Mouse (Mus musculus): ENCODE data around the gene Carm1. TPM values are rescaled to one million over a fixed set of nuclear protein-coding genes. Genes with fewer than 3 reads are reported as not detected.
A peak's percentile ranks its signal among the peaks of the same experiment; 100 is the strongest.

Carm1 gene
- polyA plus RNA-seq, 1 experiment from 2014 or later: 53.2 TPM

DNA sequence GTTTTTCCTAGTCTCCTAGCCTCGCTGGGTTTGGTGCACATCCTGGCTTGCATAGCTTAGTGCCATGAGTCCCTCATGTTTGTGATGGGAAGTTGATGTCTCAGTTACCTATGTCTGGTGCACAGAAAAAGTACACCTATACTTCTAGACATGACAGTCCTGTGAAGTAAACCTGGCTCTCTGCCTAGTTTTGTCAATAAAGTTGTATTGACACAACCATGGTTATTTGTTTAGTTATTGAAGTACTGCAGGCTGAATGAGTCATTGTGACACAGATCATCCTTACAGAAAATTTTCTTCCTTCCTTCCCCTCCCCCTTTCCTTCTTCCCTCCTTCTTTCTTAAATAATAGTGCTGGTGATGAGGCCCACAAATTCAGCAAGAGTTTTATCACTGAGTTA is 17.7 kb downstream of the Carm1 start:
- 88% methylated on average over 1 of the region's 1 CpGs for WGBS
- peaks cover 26% of the 10 kb centered on the region for H3K36me3 ChIP-seq
- no peaks in the 10 kb centered on the region for H3K9me3 ChIP-seq
- no peak overlapping the region for H3K27ac ChIP-seq
- no peak for ATAC-seq (ENCODE audit: insufficient number of reproducible peaks, low FRiP score, low TSS enrichment, low read depth)
- no peaks in the 10 kb centered on the region for H3K27me3 ChIP-seq
- H3K4me2 ChIP-seq: no peak overlapping the region
- no peak overlapping the region for H3K9ac ChIP-seq
- H3K4me3 ChIP-seq: no peak overlapping the region
- no peaks in the 10 kb centered on the region for H3K4me1 ChIP-seq

DNA sequence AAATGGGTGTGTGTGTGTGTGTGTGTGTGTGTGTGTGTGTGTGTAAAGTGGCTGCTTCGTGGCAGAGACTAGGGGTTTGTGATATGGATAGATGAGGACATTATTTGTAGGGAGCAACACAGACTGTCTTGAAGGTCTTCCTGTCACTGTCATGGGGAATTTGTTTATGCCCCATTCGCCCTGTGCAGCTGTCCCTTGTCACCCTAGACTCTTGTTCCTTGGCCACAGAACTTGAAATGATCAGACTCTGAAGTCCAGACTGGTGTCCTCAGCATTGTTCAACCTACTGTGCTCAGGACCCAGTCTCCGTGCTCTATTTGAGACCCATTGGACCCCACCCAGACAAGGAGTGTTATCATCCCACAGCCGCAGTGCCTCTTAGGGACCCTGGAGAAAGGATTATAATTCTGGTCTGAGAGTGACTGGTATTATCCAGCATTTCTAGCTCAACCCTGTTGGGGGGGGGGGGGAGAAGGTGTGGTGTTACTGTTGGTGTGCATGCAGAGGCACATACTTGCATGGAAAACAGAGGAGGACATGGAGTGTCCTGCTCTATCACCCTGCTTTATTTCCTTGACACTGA is 18.4 kb downstream of the Carm1 start:
- WGBS: 72% methylated on average over 4 of the region's 4 CpGs
- no peak for ATAC-seq (ENCODE audit: insufficient number of reproducible peaks, low FRiP score, low TSS enrichment, low read depth)
- Histone ChIP-seq H3K36me3 (peaks cover 33% of the 10 kb centered on the region), H3K9me3 (no peaks in the 10 kb centered on the region), H3K4me3 (no peak overlapping the region), H3K27me3 (no peaks in the 10 kb centered on the region), H3K4me1 (no peaks in the 10 kb centered on the region), H3K9ac (no peak overlapping the region), H3K4me2 (no peak overlapping the region), H3K27ac (no peak overlapping the region)

DNA sequence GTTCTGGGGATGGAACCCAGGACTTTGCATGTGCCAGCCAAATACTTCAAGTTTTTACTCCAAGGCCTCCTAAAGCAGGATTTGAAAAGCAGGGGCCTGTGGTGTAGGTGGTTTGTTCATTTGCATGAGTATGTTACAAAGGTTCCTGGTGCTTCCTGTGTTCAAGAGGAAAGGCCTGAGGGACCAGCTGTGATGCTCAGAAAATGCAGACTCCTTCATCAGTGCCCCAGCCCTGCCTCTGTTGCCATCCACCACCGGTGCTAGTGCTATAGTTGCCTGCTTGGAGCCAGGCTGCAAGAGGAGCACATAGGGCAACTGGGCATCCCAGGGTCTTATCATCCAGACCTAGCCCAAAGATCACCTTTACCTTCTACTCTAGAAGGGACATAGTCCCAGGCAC is 19.8 kb downstream of the Carm1 start:
- Histone ChIP-seq H3K27me3 (no peaks in the 10 kb centered on the region), H3K36me3 (peaks cover 40% of the 10 kb centered on the region), H3K9ac (no peak overlapping the region), H3K27ac (no peak overlapping the region), H3K4me1 (no peaks in the 10 kb centered on the region), H3K9me3 (no peaks in the 10 kb centered on the region), H3K4me2 (no peak overlapping the region), H3K4me3 (no peak overlapping the region)
- ATAC-seq (ENCODE audit: insufficient number of reproducible peaks, low FRiP score, low TSS enrichment, low read depth): no peak
- 91% methylated on average over 1 of the region's 1 CpGs for WGBS

DNA sequence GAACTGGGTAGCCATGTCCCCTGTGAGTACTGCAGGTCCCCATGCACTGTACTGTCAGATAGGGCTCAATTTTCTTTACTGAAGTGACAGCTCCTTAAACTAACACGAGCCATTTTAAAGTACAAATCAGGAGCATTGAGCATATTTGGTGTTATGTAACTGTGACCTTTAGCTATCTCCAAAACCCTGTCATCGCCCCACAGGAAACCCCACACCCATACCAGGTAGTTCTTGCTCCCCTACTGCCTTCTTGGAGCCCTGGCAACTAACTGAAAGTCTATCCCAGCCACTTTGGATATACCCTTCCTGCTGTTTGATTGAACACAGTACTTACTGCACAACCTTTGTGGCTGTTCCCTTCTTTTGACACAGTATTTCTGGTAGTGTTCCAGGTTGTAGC is 20.4 kb downstream of the Carm1 start:
- Histone ChIP-seq H3K9ac (no peak overlapping the region), H3K4me1 (no peaks in the 10 kb centered on the region), H3K9me3 (no peaks in the 10 kb centered on the region), H3K36me3 (peaks cover 40% of the 10 kb centered on the region), H3K27ac (no peak overlapping the region), H3K4me2 (no peak overlapping the region), H3K4me3 (no peak overlapping the region), H3K27me3 (no peaks in the 10 kb centered on the region)
- ATAC-seq (ENCODE audit: insufficient number of reproducible peaks, low FRiP score, low TSS enrichment, low read depth): no peak
- 75% methylated on average over 2 of the region's 2 CpGs for WGBS

DNA sequence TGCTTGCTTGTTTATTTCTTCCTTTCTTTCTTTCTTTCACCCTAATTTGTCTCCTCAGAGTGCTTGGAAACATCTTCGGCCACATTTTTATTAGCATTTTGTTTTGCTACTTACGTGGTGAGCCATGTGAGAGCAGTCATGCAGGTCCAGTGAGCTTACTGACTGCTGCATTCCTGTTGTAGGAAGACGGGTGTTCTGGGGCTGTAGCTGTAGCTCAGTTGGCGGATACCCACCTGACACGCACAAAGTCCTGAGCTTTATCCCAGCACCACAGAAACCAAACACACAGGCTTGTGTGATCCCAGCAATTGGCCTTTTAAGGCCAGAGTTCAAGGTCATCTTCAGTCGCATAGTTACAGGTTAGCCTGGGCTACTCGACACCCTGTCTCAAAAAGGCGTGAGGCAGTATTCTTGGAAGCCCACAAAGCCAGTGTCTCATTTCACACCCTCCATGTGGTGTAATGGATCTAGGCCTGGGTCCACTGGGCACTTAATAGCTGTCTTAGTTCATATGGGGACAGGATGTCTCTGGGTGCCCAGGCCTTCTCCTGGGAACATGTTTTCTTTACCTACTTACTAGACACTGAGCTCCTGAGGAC is 22.1 kb downstream of the Carm1 start:
- Histone ChIP-seq H3K9me3 (no peaks in the 10 kb centered on the region), H3K9ac (no peak overlapping the region), H3K36me3 (peaks cover 56% of the 10 kb centered on the region), H3K27me3 (no peaks in the 10 kb centered on the region), H3K4me2 (no peak overlapping the region), H3K27ac (no peak overlapping the region), H3K4me3 (no peak overlapping the region), H3K4me1 (no peaks in the 10 kb centered on the region)
- 85% methylated on average over 8 of the region's 8 CpGs for WGBS
- ATAC-seq (ENCODE audit: insufficient number of reproducible peaks, low FRiP score, low TSS enrichment, low read depth): no peak

DNA sequence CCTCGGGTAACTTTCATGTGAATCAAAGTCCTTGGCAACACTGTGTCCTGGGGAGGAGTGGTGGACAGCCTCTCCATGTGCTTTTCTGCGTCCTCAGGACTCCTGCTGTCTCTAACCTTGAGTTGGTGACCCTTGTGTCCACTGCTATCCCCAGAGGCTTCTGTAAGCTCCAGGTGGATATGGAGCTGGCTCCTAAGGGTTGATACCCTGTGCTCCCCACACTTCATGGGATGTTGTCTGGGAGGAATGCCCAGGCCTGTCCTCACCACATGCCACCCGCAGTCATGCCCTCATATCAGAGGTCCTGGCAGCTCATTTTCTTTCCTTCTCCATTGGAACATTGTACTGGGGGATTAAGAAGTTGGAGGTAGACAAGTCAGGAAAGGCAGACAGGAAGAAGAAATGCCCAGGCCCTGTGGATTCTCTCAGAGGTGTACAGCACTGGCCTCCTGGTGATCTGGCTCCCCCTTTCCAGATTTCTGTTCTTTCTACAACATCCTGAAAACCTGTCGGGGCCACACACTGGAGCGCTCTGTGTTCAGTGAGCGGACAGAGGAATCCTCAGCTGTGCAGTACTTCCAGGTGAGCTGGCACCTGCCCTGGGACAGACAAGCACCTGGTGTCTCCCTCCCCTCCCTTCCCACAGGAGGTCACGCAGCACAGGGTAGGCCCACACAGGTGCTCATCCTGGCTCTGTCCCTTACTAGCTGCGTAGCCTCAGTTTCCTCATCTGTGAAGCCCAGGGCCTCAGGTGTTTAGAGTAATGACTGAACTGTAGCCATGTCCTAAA is 27.5 kb downstream of the Carm1 start:
- H3K4me2 ChIP-seq: no peak overlapping the region
- H3K9me3 ChIP-seq: no peaks in the 10 kb centered on the region
- H3K27me3 ChIP-seq: no peaks in the 10 kb centered on the region
- no peak overlapping the region for H3K9ac ChIP-seq
- 92% methylated on average over 8 of the region's 8 CpGs for WGBS
- no peaks in the 10 kb centered on the region for H3K4me1 ChIP-seq
- no peak overlapping the region for H3K27ac ChIP-seq
- no peak for ATAC-seq (ENCODE audit: insufficient number of reproducible peaks, low FRiP score, low TSS enrichment, low read depth)
- H3K36me3 ChIP-seq: peaks cover 96% of the 10 kb centered on the region
- no peak overlapping the region for H3K4me3 ChIP-seq

DNA sequence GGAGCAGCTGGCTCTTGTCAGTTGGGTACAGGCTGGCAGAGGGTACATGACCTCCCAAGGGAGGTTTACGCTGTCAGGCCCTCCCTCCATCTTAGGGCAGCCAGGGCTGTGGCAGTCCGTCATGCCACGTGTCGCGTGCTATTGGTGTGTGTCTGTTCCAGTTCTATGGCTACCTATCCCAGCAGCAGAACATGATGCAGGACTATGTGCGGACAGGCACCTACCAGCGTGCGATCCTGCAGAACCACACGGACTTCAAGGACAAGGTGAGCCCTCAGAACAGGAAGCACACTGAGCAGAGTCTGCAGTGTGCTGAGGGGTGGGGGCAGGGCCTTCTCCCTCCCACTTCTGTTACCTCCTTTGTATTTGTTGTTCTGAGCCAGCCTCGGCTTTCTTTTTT is 28.6 kb downstream of the Carm1 start:
- H3K4me2 ChIP-seq: no peak overlapping the region
- H3K27me3 ChIP-seq: no peaks in the 10 kb centered on the region
- H3K36me3 ChIP-seq: peaks cover 97% of the 10 kb centered on the region
- H3K4me3 ChIP-seq: no peak overlapping the region
- no peaks in the 10 kb centered on the region for H3K4me1 ChIP-seq
- 93% methylated on average over 10 of the region's 10 CpGs for WGBS
- H3K27ac ChIP-seq: no peak overlapping the region
- H3K9ac ChIP-seq: no peak overlapping the region
- H3K9me3 ChIP-seq: no peaks in the 10 kb centered on the region
- no peak for ATAC-seq (ENCODE audit: insufficient number of reproducible peaks, low FRiP score, low TSS enrichment, low read depth)

DNA sequence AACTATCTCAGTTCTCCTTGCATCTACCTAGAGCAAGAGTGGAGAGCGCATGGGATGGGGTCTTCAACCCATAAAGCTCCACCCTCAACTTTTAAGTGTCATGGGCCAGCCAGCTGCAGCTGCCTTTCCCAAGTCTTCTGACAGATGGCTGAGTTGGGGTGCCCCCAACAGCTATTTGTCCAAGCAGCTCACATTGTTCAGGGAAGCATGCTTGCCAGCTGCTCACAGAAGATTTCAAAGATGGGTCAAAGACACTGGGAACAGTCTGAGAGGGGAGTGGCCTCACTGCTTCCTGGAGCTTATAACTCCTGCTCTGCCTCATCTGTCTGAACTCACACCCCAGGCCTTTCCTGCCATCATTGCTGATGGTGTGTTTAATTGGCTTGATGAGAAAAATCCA is 29.6 kb downstream of the Carm1 start:
- no peak overlapping the region for H3K4me3 ChIP-seq
- 0 out of 2 replicates have a peak, but pooled peaks have one; percentile 9 for ATAC-seq (ENCODE audit: insufficient number of reproducible peaks, low FRiP score, low TSS enrichment, low read depth)
- H3K36me3 ChIP-seq: peaks cover 98% of the 10 kb centered on the region
- H3K4me2 ChIP-seq: no peak overlapping the region
- H3K27ac ChIP-seq: no peak overlapping the region
- WGBS: 70% methylated on average over 1 of the region's 1 CpGs
- H3K9me3 ChIP-seq: no peaks in the 10 kb centered on the region
- no peaks in the 10 kb centered on the region for H3K27me3 ChIP-seq
- H3K9ac ChIP-seq: no peak overlapping the region
- H3K4me1 ChIP-seq: no peaks in the 10 kb centered on the region

DNA sequence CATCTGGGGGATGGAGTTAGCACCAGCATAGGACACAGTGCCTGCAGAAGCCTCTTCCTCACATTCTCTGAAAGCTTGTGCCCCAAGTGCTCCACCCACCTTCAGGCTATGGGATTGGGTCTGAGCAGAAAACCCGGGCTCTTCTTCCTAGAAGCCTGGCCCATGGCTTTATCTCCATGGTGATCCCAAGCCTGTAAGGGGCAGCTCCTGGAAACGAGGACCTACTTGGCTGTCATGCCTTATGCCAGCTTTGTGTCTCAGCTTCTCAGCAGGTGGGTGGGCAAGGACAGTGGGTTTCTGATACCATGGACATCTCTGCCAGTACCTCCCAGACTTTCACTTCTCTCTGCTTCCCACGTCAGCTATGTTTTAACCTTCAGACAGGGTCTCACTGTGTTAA is 31.5 kb downstream of the Carm1 start:
- Histone ChIP-seq H3K9me3 (no peaks in the 10 kb centered on the region), H3K36me3 (peaks cover 98% of the 10 kb centered on the region), H3K27ac (no peak overlapping the region), H3K4me3 (no peak overlapping the region), H3K9ac (no peak overlapping the region), H3K4me1 (no peaks in the 10 kb centered on the region), H3K27me3 (no peaks in the 10 kb centered on the region), H3K4me2 (no peak overlapping the region)
- no peak for ATAC-seq (ENCODE audit: insufficient number of reproducible peaks, low FRiP score, low TSS enrichment, low read depth)
- 79% methylated on average over 3 of the region's 3 CpGs for WGBS

DNA sequence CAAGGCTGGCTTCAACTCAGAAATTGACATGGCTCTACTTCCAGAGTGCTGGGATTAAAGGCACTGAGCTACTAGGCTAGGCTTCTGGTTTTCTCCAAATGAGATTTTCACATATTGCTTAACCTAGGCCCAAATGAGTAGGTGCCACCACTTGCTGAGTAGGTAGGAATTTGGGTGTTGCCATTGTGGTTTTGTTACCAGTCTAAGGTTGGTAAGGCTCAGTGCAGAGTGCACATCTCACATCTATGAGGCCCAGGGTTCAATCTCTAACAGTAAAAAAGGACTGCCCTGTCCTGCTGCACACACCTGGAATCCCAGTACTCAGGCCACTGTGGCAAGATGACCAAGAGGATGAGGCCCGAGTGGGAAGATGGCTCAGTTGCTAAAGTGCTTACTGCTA is 38.7 kb downstream of the Carm1 start:
- Histone ChIP-seq H3K9ac (no peak overlapping the region), H3K27ac (no peak overlapping the region), H3K4me3 (no peak overlapping the region), H3K9me3 (no peaks in the 10 kb centered on the region), H3K36me3 (peaks cover 99% of the 10 kb centered on the region), H3K4me2 (no peak overlapping the region), H3K27me3 (no peaks in the 10 kb centered on the region), H3K4me1 (peaks cover 2% of the 10 kb centered on the region; the same call in 1 of the 2 replicates)
- WGBS: 89% methylated on average over 1 of the region's 1 CpGs
- no peak for ATAC-seq (ENCODE audit: insufficient number of reproducible peaks, low FRiP score, low TSS enrichment, low read depth)

DNA sequence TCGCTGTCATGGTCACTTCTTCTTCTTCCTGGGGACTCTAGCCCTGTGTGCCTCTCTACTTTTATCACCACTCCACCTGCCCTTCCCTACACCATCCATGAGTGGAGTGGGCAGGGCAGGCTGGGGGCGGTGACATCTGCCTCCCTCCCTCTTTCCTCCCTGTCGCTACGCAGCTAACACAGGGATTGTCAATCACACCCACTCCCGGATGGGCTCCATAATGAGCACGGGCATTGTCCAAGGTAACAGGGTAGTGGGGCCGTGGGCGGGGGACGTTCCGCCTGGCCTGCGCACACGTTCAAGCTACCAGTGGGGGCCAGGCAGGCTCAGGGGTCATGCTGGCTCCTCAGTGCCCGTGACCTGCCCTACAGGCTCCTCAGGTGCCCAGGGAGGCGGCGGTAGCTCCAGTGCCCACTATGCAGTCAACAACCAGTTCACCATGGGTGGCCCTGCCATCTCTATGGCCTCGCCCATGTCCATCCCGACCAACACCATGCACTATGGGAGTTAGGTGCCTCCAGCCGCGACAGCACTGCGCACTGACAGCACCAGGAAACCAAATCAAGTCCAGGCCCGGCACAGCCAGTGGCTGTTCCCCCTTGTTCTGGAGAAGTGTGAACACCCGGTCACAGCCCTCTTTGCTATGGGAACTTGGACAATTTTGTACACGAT is 41.1 kb downstream of the Carm1 start:
- ATAC-seq (ENCODE audit: insufficient number of reproducible peaks, low FRiP score, low TSS enrichment, low read depth): no peak
- Histone ChIP-seq H3K27me3 (no peaks in the 10 kb centered on the region), H3K4me3 (no peak overlapping the region), H3K27ac (no peak overlapping the region), H3K36me3 (peaks cover 83% of the 10 kb centered on the region), H3K9me3 (no peaks in the 10 kb centered on the region), H3K4me2 (no peak overlapping the region), H3K4me1 (peaks cover 14% of the 10 kb centered on the region), H3K9ac (no peak overlapping the region)
- 88% methylated on average over 23 of the region's 23 CpGs for WGBS

DNA sequence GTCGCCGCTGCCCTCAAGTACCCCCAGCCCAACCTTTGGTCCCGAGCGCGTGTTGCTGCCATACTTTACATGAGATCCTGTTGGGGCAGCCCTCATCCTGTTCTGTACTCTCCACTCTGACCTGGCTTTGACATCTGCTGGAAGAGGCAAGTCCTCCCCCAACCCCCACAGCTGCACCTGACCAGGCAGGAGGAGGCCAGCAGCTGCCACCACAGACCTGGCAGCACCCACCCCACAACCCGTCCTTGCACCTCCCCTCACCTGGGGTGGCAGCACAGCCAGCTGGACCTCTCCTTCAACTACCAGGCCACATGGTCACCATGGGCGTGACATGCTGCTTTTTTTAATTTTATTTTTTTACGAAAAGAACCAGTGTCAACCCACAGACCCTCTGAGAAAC is 41.7 kb downstream of the Carm1 start:
- no peak for ATAC-seq (ENCODE audit: insufficient number of reproducible peaks, low FRiP score, low TSS enrichment, low read depth)
- no peak overlapping the region for H3K4me3 ChIP-seq
- H3K27ac ChIP-seq: no peak overlapping the region
- H3K9ac ChIP-seq: no peak overlapping the region
- H3K4me1 ChIP-seq: peaks cover 15% of the 10 kb centered on the region
- H3K4me2 ChIP-seq: no peak overlapping the region
- no peaks in the 10 kb centered on the region for H3K27me3 ChIP-seq
- 89% methylated on average over 8 of the region's 8 CpGs for WGBS
- peaks cover 78% of the 10 kb centered on the region for H3K36me3 ChIP-seq
- H3K9me3 ChIP-seq: no peaks in the 10 kb centered on the region
